ENCODE assay signal across 14 mouse cellular contexts in the genomic region with DNA sequence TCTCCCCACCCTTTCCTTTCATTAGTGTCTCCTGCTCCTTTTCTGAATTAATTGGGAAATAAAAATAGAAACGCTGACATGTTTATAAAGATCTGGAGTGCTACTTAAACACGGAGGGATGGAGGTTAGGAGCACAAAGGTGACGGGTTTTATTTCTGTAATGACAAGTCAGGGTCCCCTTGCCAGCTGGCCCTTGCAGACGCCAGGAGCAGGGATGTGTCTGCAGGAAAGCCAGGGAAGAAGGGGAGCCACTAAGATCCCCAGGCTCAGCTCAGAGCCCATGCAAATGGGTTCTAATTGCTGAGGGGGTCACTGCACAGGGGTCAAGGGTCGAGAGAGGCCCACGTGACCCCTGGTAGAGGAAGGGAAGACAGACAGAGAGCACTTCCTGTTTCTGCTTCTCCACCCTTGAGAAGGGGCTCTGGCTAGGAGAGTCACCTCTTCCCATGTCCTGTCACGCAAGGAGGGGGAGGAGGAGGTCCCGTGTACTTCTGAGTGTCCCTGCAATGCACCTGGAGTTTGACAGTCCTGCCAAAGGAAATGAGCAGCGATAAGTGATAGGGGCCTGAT. TPM values are rescaled to one million over a fixed set of nuclear protein-coding genes. Genes with fewer than 3 reads are reported as not detected.
A peak's percentile ranks its signal among the peaks of the same experiment; 100 is the strongest.
DNase-seq lines count a peak whose midpoint lies in the region; ATAC-seq lines count a peak whose summit lies in the region.
"Had no signal": no experiment of that assay in that cellular context is flagged by ENCODE, and none has a peak within 500 bp of the region (broad histone marks: within the 10 kb centered on the region; RNA-seq: fewer than 3 reads in every experiment).

No protein-coding gene starts in this region.

- no peak overlapping the region for H3K9ac ChIP-seq in hindbrain, embryonic 15.5 days
- no peak overlapping the region for H3K9ac ChIP-seq in hindbrain, embryonic 16.5 days (ENCODE audit: low read depth, low read length)
- H3K9ac ChIP-seq: lung, embryonic 15.5 days had no signal

- 62% methylated on average over 9 of the region's 9 CpGs for WGBS in hindbrain, embryonic 15.5 days
- WGBS in hindbrain, embryonic 16.5 days, result 54% methylated on average over 9 of the region's 9 CpGs

- H3K4me2 ChIP-seq in hindbrain, embryonic 15.5 days, result no peak overlapping the region
- no peak overlapping the region for H3K4me2 ChIP-seq in hindbrain, embryonic 16.5 days (ENCODE audit: low read length)
- H3K4me2 ChIP-seq: lung, embryonic 15.5 days; midbrain, embryonic 11.5 days had no signal

- H3K4me3 ChIP-seq in hindbrain, embryonic 15.5 days, result no peak overlapping the region
- H3K4me3 ChIP-seq in hindbrain, embryonic 16.5 days (ENCODE audit: low read length), result no peak overlapping the region
- H3K4me3 ChIP-seq: lung, embryonic 15.5 days had no signal

- no peaks in the 10 kb centered on the region for H3K9me3 ChIP-seq in hindbrain, embryonic 15.5 days
- H3K9me3 ChIP-seq in hindbrain, embryonic 16.5 days (ENCODE audit: control insufficient read depth, low read length), result no peaks in the 10 kb centered on the region
- H3K9me3 ChIP-seq: lung, embryonic 15.5 days had no signal

- ATAC-seq in hindbrain, embryonic 15.5 days (ENCODE audit: low FRiP score, low read depth), result peak; percentile 34; the same call in 1 of the 2 replicates
- no peak for ATAC-seq in hindbrain, embryonic 16.5 days

- no peaks in the 10 kb centered on the region for H3K36me3 ChIP-seq in hindbrain, embryonic 15.5 days
- no peaks in the 10 kb centered on the region for H3K36me3 ChIP-seq in hindbrain, embryonic 16.5 days (ENCODE audit: control insufficient read depth, insufficient read depth, low read length)
- H3K36me3 ChIP-seq: G1E; lung, embryonic 15.5 days had no signal

- peaks cover 14% of the 10 kb centered on the region for H3K4me1 ChIP-seq in hindbrain, embryonic 15.5 days (replicated peaks)
- peaks cover 5% of the 10 kb centered on the region; the same call in 1 of the 2 replicates for H3K4me1 ChIP-seq in hindbrain, embryonic 16.5 days (ENCODE audit: control insufficient read depth, insufficient read depth, low read depth, low read length)

- no peak overlapping the region for H3K27ac ChIP-seq in hindbrain, embryonic 15.5 days (replicated peaks)
- H3K27ac ChIP-seq in hindbrain, embryonic 16.5 days (ENCODE audit: low read depth, low read length), result no peak overlapping the region
- H3K27ac ChIP-seq: lung, embryonic 15.5 days had no signal

- H3K27me3 ChIP-seq in hindbrain, embryonic 15.5 days, result no peaks in the 10 kb centered on the region
- no peaks in the 10 kb centered on the region for H3K27me3 ChIP-seq in hindbrain, embryonic 16.5 days (replicated peaks; ENCODE audit: control insufficient read depth, insufficient read depth, low read length)
- H3K27me3 ChIP-seq: lung, embryonic 15.5 days had no signal

- DNase-seq in embryo, embryonic 10 days (ENCODE audit: low spot score), result peak; percentile 24
- DNase-seq in embryo, embryonic 9.5 days (ENCODE audit: extremely low spot score), result no peak
- peak; percentile 18 for DNase-seq in urinary bladder, postnatal 14 days (ENCODE audit: low spot score)
- no peak for DNase-seq in urinary bladder, postnatal 4 days (ENCODE audit: low spot score in 2 of 2)
- no peak for DNase-seq in thymus, postnatal 14 days
- no peak for DNase-seq in Muller cell, postnatal 12 days (ENCODE audit: inconsistent ontology term)
- DNase-seq: adrenal gland, postnatal 25 days; kidney, adult 2 months; thymus, postnatal 36 days had no signal

RNA-seq across cellular contexts. Expression of a gene that starts 36.7 kb away (rescaled TPM):
- polyA plus RNA-seq in hindbrain, embryonic 15.5 days (2015; fragmentation: Nextera tagmentation; extraction: Ambion mirVana), result 78.1 and 78.4 TPM in 2 replicates
- polyA plus RNA-seq in hindbrain, embryonic 16.5 days (2015; fragmentation: Nextera tagmentation; extraction: Ambion mirVana), result 60.5 and 70.7 TPM in 2 replicates

Comparison
In these comparisons a context has a peak if more than half of its experiments do, and no peak if none do; other contexts are left out.
1. DNase-seq: peak in embryo, embryonic 10 days (single experiment) and urinary bladder, postnatal 14 days (single experiment); none in embryo, embryonic 9.5 days (single experiment), urinary bladder, postnatal 4 days (0 of 2), thymus, postnatal 14 days (single experiment) and Muller cell, postnatal 12 days (single experiment).